Mouse (Mus musculus): ENCODE measurements at regions not wholly inside any gene's neighbourhood (a gene's known extent, or its start where the extent isn't known, plus 50 kb on each side); places are given as distances from the start of the nearest gene placed in this dataset.

- DNase-seq (ENCODE audit: extremely low spot score, low read depth, low spot score): no peak
Observed at GRCm38 (mm10) chr15:25135471-25136262, 277.9 kb downstream of the Basp1 start.

GRCm38 (mm10) chr15:25130096-25130495, 283.5 kb downstream of the Basp1 start:
- DNase-seq (ENCODE audit: extremely low spot score, low read depth, low spot score): no peak

DNA sequence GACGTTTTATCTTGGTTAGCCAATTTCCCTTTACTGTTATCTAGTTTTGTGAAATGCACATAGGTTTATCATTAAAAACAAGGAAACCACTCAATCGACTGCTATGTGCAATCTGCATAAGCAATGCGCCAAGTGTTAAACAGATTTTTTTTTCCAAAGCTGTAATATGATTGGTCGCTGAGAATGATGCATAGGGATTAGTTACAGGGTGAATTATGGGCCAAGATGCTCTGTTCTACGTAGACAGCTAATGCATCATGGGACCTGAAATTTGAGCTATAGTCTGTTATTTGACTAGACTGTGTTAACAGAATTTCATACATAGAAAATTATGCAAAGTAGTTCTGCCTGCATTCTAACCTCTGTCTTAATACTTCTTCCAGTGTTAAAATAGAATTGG, 284.0 kb downstream of the Basp1 start:
- no peak for DNase-seq (ENCODE audit: extremely low spot score, low read depth, low spot score)

DNA sequence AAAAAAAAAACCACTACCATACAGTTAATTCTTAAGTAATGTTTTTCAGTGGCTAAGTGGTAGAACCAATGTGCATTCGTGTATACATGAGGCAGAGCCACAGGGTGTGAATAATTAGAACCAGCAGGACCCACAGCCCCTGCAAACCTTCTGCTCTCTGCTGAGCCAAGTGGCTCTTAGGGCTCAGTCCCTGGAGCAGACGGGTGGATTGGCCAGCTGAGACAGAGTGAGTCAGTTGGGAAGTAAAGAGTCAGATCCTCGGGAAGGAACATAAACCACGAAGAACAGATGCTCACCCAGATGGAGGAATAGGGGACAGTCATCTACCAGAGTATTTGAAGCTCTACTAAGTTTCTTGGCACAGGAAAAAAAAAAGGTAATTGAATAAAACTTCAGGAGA, 293.1 kb downstream of the Basp1 start:
- no peak for DNase-seq (ENCODE audit: extremely low spot score, low read depth, low spot score)

- peak; percentile 66 for DNase-seq (ENCODE audit: extremely low spot score, low read depth, low spot score)
Observed at GRCm38 (mm10) chr15:25117980-25118379, 295.6 kb downstream of the Basp1 start.

- DNase-seq (ENCODE audit: extremely low spot score, low read depth, low spot score): no peak
Observed at GRCm38 (mm10) chr15:25102727-25103126, 310.8 kb downstream of the Basp1 start.

GRCm38 (mm10) chr15:25093758-25094157, 319.8 kb downstream of the Basp1 start:
- no peak for DNase-seq (ENCODE audit: extremely low spot score, low read depth, low spot score)

- DNase-seq (ENCODE audit: extremely low spot score, low read depth, low spot score): no peak
Observed at GRCm38 (mm10) chr15:25069701-25070100, 343.9 kb downstream of the Basp1 start.

GRCm38 (mm10) chr15:25059347-25059746, 354.2 kb downstream of the Basp1 start:
- DNase-seq (ENCODE audit: extremely low spot score, low read depth, low spot score): no peak

- DNase-seq (ENCODE audit: extremely low spot score, low read depth, low spot score): no peak
Observed at GRCm38 (mm10) chr15:25047875-25048274, 365.7 kb downstream of the Basp1 start.

GRCm38 (mm10) chr15:25046514-25047138, 366.9 kb downstream of the Basp1 start:
- no peak for DNase-seq (ENCODE audit: extremely low spot score, low read depth, low spot score)

GRCm38 (mm10) chr15:25036231-25036630, 377.3 kb downstream of the Basp1 start:
- DNase-seq (ENCODE audit: extremely low spot score, low read depth, low spot score): no peak

DNA sequence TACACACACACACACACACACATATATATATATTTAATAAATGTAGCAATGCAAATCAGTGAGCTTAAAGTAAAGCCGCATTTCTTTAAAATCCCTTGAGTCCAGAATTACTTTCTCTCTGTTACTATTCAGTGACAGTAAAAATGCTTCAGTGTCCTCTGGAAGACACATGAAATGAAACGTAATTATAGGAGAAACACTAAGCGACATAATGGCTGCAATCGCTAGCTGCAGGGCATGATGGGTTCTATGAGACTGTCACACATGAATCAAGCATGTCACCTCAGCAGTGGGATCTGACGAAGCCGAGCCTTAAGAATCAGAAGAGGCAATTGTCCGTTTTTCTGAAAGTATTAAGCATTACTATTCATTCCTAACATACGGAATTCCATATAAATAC, 385.7 kb downstream of the Basp1 start:
- no peak for DNase-seq (ENCODE audit: extremely low spot score, low read depth, low spot score)

DNA sequence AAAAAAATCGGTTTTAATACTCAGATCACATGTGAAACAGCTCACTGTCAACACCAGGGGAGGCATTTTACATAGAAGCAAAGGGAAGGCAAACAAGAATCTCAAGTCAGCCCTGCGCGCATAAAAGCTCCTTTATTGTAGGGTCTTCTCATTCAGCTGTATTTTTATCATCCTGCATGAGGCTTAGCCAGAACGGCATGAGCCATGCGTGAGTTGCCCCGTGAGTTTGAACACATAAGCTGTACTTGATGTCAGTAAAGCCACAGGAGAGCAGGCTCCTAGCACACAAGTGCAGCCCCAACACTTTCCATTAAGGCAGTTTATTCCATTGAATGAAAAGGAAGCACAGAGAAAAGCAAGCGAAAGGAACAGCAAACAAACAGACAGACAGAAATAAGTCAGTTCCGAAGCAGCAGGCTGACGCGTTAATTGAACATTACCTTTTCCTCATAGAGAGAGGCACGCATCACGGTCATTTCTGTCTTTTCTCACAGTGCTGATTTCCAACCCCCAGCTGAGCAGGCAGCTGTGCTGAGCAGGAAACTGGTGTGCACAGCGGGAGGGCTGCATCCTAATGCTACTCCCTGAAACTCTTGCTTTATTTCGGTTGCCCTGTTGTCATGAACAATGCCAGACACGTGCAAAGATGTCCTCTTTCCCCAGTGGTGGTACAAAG, 386.6 kb downstream of the Basp1 start:
- DNase-seq (ENCODE audit: extremely low spot score, low read depth, low spot score): no peak

DNA sequence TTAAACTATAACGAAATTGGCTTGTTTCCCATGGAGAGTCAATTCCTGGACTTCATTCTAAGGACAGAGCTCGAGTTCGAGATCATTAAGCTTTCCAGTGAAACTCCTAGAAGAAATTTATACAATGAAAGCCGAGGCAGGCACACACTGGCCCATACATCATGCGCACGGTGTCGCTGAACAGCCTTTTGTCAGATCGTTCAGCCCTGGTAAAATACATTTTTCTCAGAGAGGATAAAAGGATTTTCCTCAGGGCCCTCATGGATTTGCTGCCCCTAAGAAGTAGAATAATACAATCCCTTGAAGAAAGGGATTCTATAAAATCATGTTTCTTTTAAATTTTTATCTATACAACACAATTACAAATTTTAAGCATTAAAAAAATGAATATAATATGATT, 387.2 kb downstream of the Basp1 start:
- no peak for DNase-seq (ENCODE audit: extremely low spot score, low read depth, low spot score)

- no peak for DNase-seq (ENCODE audit: extremely low spot score, low read depth, low spot score)
Observed at GRCm38 (mm10) chr15:25020916-25021315, 392.6 kb downstream of the Basp1 start.

GRCm38 (mm10) chr15:25019352-25019941, 394.1 kb downstream of the Basp1 start:
- DNase-seq (ENCODE audit: extremely low spot score, low read depth, low spot score): no peak

- DNase-seq (ENCODE audit: extremely low spot score, low read depth, low spot score): no peak
Observed at GRCm38 (mm10) chr15:25018937-25019336, 394.6 kb downstream of the Basp1 start.

DNA sequence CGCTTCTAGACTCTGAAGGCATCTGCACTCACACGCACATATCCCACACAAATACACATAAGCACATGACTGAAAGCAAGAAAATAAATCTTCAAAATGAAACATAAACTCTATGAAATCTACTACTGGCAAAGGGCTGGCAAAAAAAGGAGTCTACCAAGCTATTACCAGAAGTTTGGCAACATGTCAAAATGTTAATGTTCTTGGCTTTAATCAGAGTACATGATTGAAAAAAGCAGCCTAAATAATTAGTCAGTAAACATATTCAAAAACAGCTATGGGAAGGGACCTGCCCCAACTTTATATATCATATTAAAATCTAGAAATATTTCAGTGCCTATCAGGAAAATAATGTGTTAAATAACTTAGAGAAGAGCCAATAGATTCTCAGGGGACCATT, 405.8 kb downstream of the Basp1 start:
- no peak for DNase-seq (ENCODE audit: extremely low spot score, low read depth, low spot score)

DNA sequence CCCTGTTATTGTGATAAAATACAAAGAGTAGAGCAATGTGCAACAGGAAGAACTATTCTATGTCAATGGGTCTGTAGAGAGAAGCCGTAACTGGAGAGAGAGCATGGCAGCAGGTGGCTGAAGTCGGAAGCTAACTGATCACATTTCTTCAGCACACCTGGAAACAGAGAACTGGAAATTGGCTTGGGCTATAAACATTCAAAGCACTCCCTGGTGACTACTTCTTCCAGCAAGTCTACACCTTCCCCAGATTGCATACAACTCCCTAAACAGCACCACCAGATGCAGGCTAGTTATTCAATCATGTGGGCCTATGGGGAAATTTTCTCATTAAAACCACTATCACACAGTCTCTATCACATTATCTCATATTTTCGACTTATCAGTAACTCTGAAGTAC, 413.4 kb downstream of the Basp1 start:
- DNase-seq (ENCODE audit: extremely low spot score, low read depth, low spot score): no peak

- no peak for DNase-seq (ENCODE audit: extremely low spot score, low read depth, low spot score)
Observed at GRCm38 (mm10) chr15:24993325-24993673, 420.3 kb downstream of the Basp1 start.

Measured in hindlimb bud, embryonic 11.5 days (tissue).